Mouse (Mus musculus) liver, adult 2 months (tissue): Measurements from ENCODE around the gene Litaf. TPM values are rescaled to one million over a fixed set of nuclear protein-coding genes. Genes with fewer than 3 reads are reported as not detected.

ENCODE experiments used
- DNase-seq: peaks from one replicate; pipeline ENCODE4 v3.0.0-alpha.2; 2011; ENCODE audit warnings: low read depth, low spot score; ENCODE audit errors: extremely low read depth
- H3K27ac ChIP-seq: fragments of 200-500 bp; replicated peaks from 2 replicates; pipeline ENCODE4 v1.5.1; 2012; ENCODE audit warnings: low read depth, mild to moderate bottlenecking, control low read depth, inconsistent platforms, low read length; ENCODE audit not compliant: insufficient read depth
- H3K27me3 ChIP-seq: fragments of 200-500 bp; 2 replicates; pipeline ENCODE4 v1.6.1; 2012; ENCODE audit warnings: mild to moderate bottlenecking, moderate library complexity, low read length, inconsistent platforms; ENCODE audit not compliant: control insufficient read depth, insufficient read depth
- H3K36me3 ChIP-seq: fragments of 200-500 bp; 2 replicates; pipeline ENCODE4 v1.6.1; 2012; ENCODE audit warnings: low read length, inconsistent platforms; ENCODE audit not compliant: control insufficient read depth, insufficient read depth
- H3K4me1 ChIP-seq: fragments of 200-500 bp; 2 replicates; pipeline ENCODE4 v1.6.1; 2011; ENCODE audit warnings: low read length; ENCODE audit not compliant: control insufficient read depth, insufficient read depth
- H3K4me3 ChIP-seq: fragments of 200-500 bp; 2 replicates; pipeline ENCODE4 v1.5.1; 2011; ENCODE audit warnings: low read depth, mild to moderate bottlenecking, control low read depth, low read length, moderate library complexity; ENCODE audit not compliant: insufficient read depth
- H3K79me2 ChIP-seq: fragments of 200-500 bp; 2 replicates; pipeline ENCODE4 v1.6.1; 2012; ENCODE audit warnings: inconsistent platforms, mild to moderate bottlenecking, low read length, moderate library complexity; ENCODE audit not compliant: control insufficient read depth, insufficient read depth
- H3K9ac ChIP-seq: fragments of 200-500 bp; 2 replicates; pipeline ENCODE4 v1.6.1; 2012; ENCODE audit warnings: low read depth, mild to moderate bottlenecking, control low read depth, inconsistent platforms, low read length
- CTCF ChIP-seq: fragments of 200-500 bp; IDR thresholded peaks from 2 replicates; pipeline ENCODE4 v1.5.1; 2011; ENCODE audit warnings: low read depth, low read length, control low read depth
- POLR2A ChIP-seq: fragments of 200-500 bp; IDR thresholded peaks from 2 replicates; pipeline ENCODE4 v1.6.1; 2011; ENCODE audit warnings: low read length, control low read depth; ENCODE audit not compliant: insufficient read depth; ENCODE audit errors: extremely low read depth
- WGBS: fragments of 180-500 bp; shearing (Covaris S2); methylation state at CpG from one replicate; pipeline ENCODE4 v1.1.7; 2018; 5-methylcytosine and 5-hydroxymethylcytosine counted together
- polyA plus RNA-seq: library from polyadenylated mRNA; depleted of rRNA; stranded (reverse); fragments of >200 nt; gene quantifications from 2 replicates; pipeline ENCODE4 v1.2.3, GENCODE M21; 2012; rRNA removed
- total RNA-seq: library from RNA; depleted of rRNA; stranded (reverse); fragments of >200 nt; gene quantifications from 2 replicates; pipeline ENCODE4 v1.2.3, GENCODE M21; 2014; rRNA removed

Litaf gene
- 27.4 and 44.2 TPM in 2 replicates for total RNA-seq
- polyA plus RNA-seq = 161 and 185 TPM in 2 replicates

DNA sequence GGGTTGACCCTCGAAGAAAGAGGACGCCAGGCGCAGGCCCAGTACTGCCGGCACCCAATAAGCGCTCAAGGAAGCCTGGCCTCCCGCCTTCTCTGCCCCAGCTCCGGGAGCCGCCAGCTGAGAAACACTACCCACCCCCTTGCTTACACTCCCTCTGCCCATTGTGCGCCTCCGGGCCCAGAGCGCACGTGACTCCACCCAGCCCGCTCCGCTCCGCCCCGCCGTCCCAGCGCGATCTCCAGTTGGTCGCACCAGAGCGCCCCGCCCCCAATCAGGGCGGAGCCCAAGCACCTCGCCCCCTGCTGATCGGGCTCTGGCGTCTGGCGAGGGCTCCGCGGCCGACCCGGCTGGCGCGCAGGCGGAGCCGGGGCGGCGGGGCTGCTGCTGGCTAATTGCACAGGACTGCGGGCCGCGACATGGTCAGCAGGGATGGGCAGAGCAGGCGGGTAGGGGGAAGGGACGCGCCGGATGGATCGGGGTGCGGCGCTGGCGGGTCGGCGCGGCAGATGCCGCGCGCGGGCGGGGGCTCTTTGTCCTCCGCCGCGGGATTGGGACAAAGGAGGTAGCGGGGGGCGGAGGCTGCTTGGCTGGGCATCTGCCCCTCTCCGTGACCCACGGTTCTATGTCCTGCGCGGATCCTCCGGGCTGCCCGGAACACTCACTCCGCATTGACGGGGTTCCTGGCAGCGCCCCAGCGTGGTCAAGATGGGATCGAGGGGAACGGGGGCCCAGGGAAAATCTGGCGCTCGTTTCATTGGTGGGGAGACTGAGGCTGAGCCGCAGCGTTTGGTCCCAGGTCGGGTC is at the start of gene Litaf:
TSS of gene Litaf (minus strand) at position 129 of the 804 bp plus-strand sequence.
- H3K36me3 ChIP-seq = no peaks in the 10 kb centered on the region
- peak within 1 kb of the TSS; percentile 76 for H3K9ac ChIP-seq
- WGBS = 1% methylated on average over 78 of the region's 78 CpGs
- H3K4me1 ChIP-seq = peaks cover 9% of the 10 kb centered on the region
- no peak within 1 kb of the TSS for H3K27ac ChIP-seq
- peak; percentile 70 for DNase-seq
- no peaks in the 10 kb centered on the region for H3K27me3 ChIP-seq
- H3K79me2 ChIP-seq = no peaks in the 10 kb centered on the region
- TF ChIP-seq CTCF (0 out of 2 replicates have a peak, but pooled peaks have one; percentile 23), POLR2A (0 out of 2 replicates have a peak, but pooled peaks have one; percentile 29)
- H3K4me3 ChIP-seq = peak within 1 kb of the TSS; percentile 74

DNA sequence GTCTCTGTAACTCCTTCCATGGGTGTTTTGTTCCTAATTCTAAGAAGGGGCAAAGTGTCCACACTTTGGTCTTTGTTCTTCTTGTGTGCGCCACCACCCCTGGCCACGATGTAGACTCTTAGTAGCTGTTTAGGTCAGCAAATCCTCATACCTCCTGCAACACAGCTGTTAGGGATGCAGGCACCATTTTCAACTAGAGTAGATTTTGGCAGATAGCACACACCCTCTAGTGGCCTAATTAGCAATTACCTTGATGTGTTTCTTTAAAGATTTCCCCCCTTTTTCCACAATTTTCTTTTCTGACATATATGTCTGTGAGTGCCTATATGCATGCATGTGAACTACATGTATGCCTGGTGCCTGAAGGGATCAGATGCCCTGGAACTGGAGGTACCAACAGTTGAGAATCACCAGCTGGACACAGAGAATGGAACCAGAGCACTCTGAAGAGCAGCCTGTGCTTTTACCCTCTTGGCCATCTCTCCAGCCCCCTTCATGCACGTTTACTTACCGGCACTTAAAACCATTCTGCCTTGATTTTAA is 43.3 kb upstream of the Litaf start:
- 70% methylated on average over 4 of the region's 4 CpGs for WGBS
- Histone ChIP-seq H3K79me2 (peaks cover 6% of the 10 kb centered on the region; the same call in 1 of the 2 replicates), H3K27ac (no peak overlapping the region), H3K4me1 (no peaks in the 10 kb centered on the region), H3K27me3 (no peaks in the 10 kb centered on the region), H3K36me3 (peaks cover 44% of the 10 kb centered on the region), H3K4me3 (no peak overlapping the region), H3K9ac (no peak overlapping the region)
- no peak for DNase-seq
- TF ChIP-seq POLR2A (no peak), CTCF (peak; percentile 26)

- no peak for DNase-seq
- 94% methylated on average over 1 of the region's 1 CpGs for whole genome bisulfite sequencing
- H3K27ac ChIP-seq = no peak overlapping the region
- no peaks in the 10 kb centered on the region for H3K27me3 ChIP-seq
- H3K4me3 ChIP-seq = no peak overlapping the region
- H3K9ac ChIP-seq = no peak overlapping the region
- peaks cover 11% of the 10 kb centered on the region; the same call in 1 of the 2 replicates for H3K79me2 ChIP-seq
- TF ChIP-seq POLR2A (no peak), CTCF (no peak)
- H3K36me3 ChIP-seq = peaks cover 47% of the 10 kb centered on the region
- H3K4me1 ChIP-seq = no peaks in the 10 kb centered on the region
Observed at GRCm38 (mm10) chr16:11104905-11105304, 38.9 kb upstream of the Litaf start.

GRCm38 (mm10) chr16:11097301-11097700 is 31.3 kb upstream of the Litaf start:
- H3K4me1 ChIP-seq = no peaks in the 10 kb centered on the region
- H3K4me3 ChIP-seq = no peak overlapping the region
- H3K36me3 ChIP-seq = peaks cover 41% of the 10 kb centered on the region
- no peak for TF ChIP-seq POLR2A
- TF ChIP-seq CTCF = no peak
- peaks cover 5% of the 10 kb centered on the region; the same call in 1 of the 2 replicates for H3K79me2 ChIP-seq
- 62% methylated on average over 3 of the region's 3 CpGs for WGBS
- no peak overlapping the region for H3K9ac ChIP-seq
- no peak for DNase-seq
- H3K27me3 ChIP-seq = no peaks in the 10 kb centered on the region
- H3K27ac ChIP-seq = no peak overlapping the region

DNA sequence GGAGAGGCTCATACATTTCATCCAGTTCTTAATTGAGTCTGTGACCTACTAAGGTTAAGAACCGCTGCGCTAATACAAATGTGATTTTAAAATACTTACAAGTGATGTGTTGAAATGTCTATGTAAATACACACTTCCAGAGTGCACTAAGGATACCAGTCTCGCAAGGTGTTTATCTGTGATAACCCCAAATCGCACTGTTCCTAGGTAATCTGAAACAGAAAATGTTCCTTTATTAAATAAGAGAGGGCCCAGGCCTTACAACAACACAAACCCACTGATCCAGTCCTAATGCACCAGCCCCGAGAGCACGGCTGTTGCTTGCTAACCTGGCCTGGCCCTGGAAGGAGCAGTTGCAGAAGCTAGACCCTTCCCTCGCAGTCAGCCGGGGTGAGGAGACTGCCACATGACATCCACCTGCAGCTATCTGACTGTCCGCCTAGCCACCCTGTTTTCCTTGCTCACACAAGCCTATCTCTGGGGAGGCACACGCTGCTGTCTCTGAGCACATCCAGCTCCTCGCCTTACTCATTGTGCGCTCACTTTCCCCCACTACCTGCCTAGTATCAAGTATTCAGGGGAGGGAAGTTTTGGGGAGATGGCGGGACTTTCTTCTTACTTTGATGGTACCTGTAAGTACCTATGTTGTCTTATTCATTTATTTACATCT is 27.9 kb upstream of the Litaf start:
- no peak overlapping the region for H3K27ac ChIP-seq

More for the DNA sequence above, 27.9 kb upstream of the Litaf start:
- peaks cover 3% of the 10 kb centered on the region; the same call in 1 of the 2 replicates for H3K79me2 ChIP-seq
- no peak overlapping the region for H3K9ac ChIP-seq
- H3K36me3 ChIP-seq = peaks cover 54% of the 10 kb centered on the region
- no peaks in the 10 kb centered on the region; the same call in 1 of the 2 replicates for H3K4me1 ChIP-seq
- TF ChIP-seq CTCF (no peak), POLR2A (no peak)
- no peak overlapping the region for H3K4me3 ChIP-seq
- H3K27me3 ChIP-seq = no peaks in the 10 kb centered on the region
- no peak for DNase-seq
- 87% methylated on average over 13 of the region's 13 CpGs for whole genome bisulfite sequencing
